Mouse (Mus musculus): ENCODE measurements around the gene Mapk12.

The Mapk12 gene

GRCm38 (mm10) chr15:89137378-89138045 is 3.0 kb downstream of the Mapk12 start:
- DNase-seq = peak; percentile 60

GRCm38 (mm10) chr15:89136461-89137155 is 3.9 kb downstream of the Mapk12 start:
- peak; percentile 54 for DNase-seq

- no peak for DNase-seq
Observed at GRCm38 (mm10) chr15:89131316-89131715, 9.2 kb downstream of the Mapk12 start.

- no peak for DNase-seq
Observed at GRCm38 (mm10) chr15:89130245-89130644, 10.3 kb downstream of the Mapk12 start.

GRCm38 (mm10) chr15:89128382-89129350 is 11.8 kb downstream of the Mapk12 start, which contains the start of gene Hdac10:
TSS of gene Hdac10 (minus strand) at chr15:89128700.
- peak; percentile 92 for DNase-seq

GRCm38 (mm10) chr15:89127364-89127940 is 13.1 kb downstream of the Mapk12 start:
- peak; percentile 54 for DNase-seq

- peak; percentile 46 for DNase-seq
Observed at GRCm38 (mm10) chr15:89126622-89127021, 13.9 kb downstream of the Mapk12 start.

- DNase-seq = peak; percentile 49
Observed at GRCm38 (mm10) chr15:89125351-89125750, 15.2 kb downstream of the Mapk12 start.

- DNase-seq = peak; percentile 44
Observed at GRCm38 (mm10) chr15:89124312-89124711, 16.2 kb downstream of the Mapk12 start.

- peak; percentile 76 for DNase-seq
Observed at GRCm38 (mm10) chr15:89123595-89123994, 16.9 kb downstream of the Mapk12 start.

- DNase-seq = peak; percentile 95
Observed at GRCm38 (mm10) chr15:89122649-89123366, 17.7 kb downstream of the Mapk12 start, which contains the start of gene Tubgcp6. TSS of gene Tubgcp6 (minus strand) at chr15:89123112.

- no peak for DNase-seq
Observed at GRCm38 (mm10) chr15:89118007-89118406, 22.5 kb downstream of the Mapk12 start.

- DNase-seq = peak; percentile 83
Observed at GRCm38 (mm10) chr15:89110147-89110546, 30.4 kb downstream of the Mapk12 start.

- DNase-seq = peak; percentile 56
Observed at GRCm38 (mm10) chr15:89106976-89107375, 33.5 kb downstream of the Mapk12 start.

- DNase-seq = peak; percentile 92
Observed at GRCm38 (mm10) chr15:89106073-89106472, 34.4 kb downstream of the Mapk12 start.

- peak; percentile 99 for DNase-seq
Observed at GRCm38 (mm10) chr15:89104425-89104824, 36.1 kb downstream of the Mapk12 start.

- peak; percentile 87 for DNase-seq
Observed at GRCm38 (mm10) chr15:89103921-89104320, 36.6 kb downstream of the Mapk12 start.

- peak; percentile 51 for DNase-seq
Observed at GRCm38 (mm10) chr15:89102646-89103045, 37.9 kb downstream of the Mapk12 start.

GRCm38 (mm10) chr15:89100823-89101222 is 39.7 kb downstream of the Mapk12 start:
- peak; percentile 39 for DNase-seq

GRCm38 (mm10) chr15:89098616-89099015 is 41.9 kb downstream of the Mapk12 start:
- DNase-seq = peak; percentile 87

- DNase-seq = peak; percentile 17
Observed at GRCm38 (mm10) chr15:89097450-89097849, 43.1 kb downstream of the Mapk12 start.

GRCm38 (mm10) chr15:89092181-89092580 is 48.3 kb downstream of the Mapk12 start:
- DNase-seq = no peak

Data from cerebellum, adult 11-12 months (tissue).